Mouse (Mus musculus) bone marrow macrophage, adult 2 months (primary cell): ENCODE results near the gene 2010005H15Rik. TPM values are rescaled to one million over a fixed set of nuclear protein-coding genes. Genes with fewer than 3 reads are reported as not detected.
"Not testable (repeated sequence)": the region's sequence is repeated elsewhere in the genome, so short reads cannot be mapped to it uniquely, and the experiment has no call there.

ENCODE experiments used
- H3K27ac ChIP-seq: 2 replicates; pipeline ENCODE4 v1.5.1; 2012; ENCODE audit warnings: low read depth, low read length; ENCODE audit not compliant: insufficient read depth
- H3K4me1 ChIP-seq: 2 replicates; pipeline ENCODE4 v1.6.1; 2012; ENCODE audit warnings: low read length; ENCODE audit not compliant: control insufficient read depth, insufficient read depth
- H3K4me3 ChIP-seq: 2 replicates; pipeline ENCODE4 v1.5.1; 2012; ENCODE audit warnings: mild to moderate bottlenecking, low read length, moderate library complexity; ENCODE audit not compliant: insufficient read depth
- CTCF ChIP-seq: IDR thresholded peaks from 2 replicates; pipeline ENCODE4 v1.5.1; 2012; ENCODE audit warnings: low read depth, mild to moderate bottlenecking, low read length, moderate library complexity
- POLR2A ChIP-seq: IDR thresholded peaks from 2 replicates; pipeline ENCODE4 v1.6.1; 2012; ENCODE audit warnings: mild to moderate bottlenecking, low read depth, low read length, borderline replicate concordance
- polyA plus RNA-seq: library from polyadenylated mRNA; stranded (reverse); fragments of >200 nt; gene quantifications from 2 replicates; pipeline ENCODE4 v1.2.4, GENCODE M21; 2012; ENCODE audit not compliant: missing spikeins, insufficient read depth, insufficient read length

2010005H15Rik gene
- not detected in 2 replicates for polyA plus RNA-seq

GRCm38 (mm10) chr16:36221168-36221567, at the start of gene 2010005H15Rik:
TSS of gene 2010005H15Rik (plus strand) at chr16:36221468.
- H3K4me3 ChIP-seq = not testable (repeated sequence)

GRCm38 (mm10) chr16:36176108-36176507, 45.2 kb upstream of the 2010005H15Rik start:
- no peaks in the 10 kb centered on the region for H3K4me1 ChIP-seq
- no peak overlapping the region for H3K27ac ChIP-seq
- no peak overlapping the region for H3K4me3 ChIP-seq
- TF ChIP-seq POLR2A = no peak
- TF ChIP-seq CTCF = no peak

More at GRCm38 (mm10) chr16:36221168-36221567, at the start of gene 2010005H15Rik:
- H3K4me1 ChIP-seq, H3K27ac ChIP-seq: not testable (repeated sequence)

- TF ChIP-seq CTCF (no peak), POLR2A (no peak)
- no peaks in the 10 kb centered on the region for H3K4me1 ChIP-seq
- H3K4me3 ChIP-seq = no peak overlapping the region
- H3K27ac ChIP-seq = no peak overlapping the region
These were observed 41.4 kb upstream of the 2010005H15Rik start for GRCm38 (mm10) chr16:36179910-36180309.

GRCm38 (mm10) chr16:36183912-36184311, 37.4 kb upstream of the 2010005H15Rik start, which contains the start of gene Gm5483:
TSS of gene Gm5483 (plus strand) at chr16:36184212.
- H3K4me3 ChIP-seq, H3K27ac ChIP-seq, H3K4me1 ChIP-seq: not testable (repeated sequence)

- no peaks in the 10 kb centered on the region for H3K4me1 ChIP-seq
- H3K27ac ChIP-seq = no peak overlapping the region
- H3K4me3 ChIP-seq = no peak overlapping the region
- TF ChIP-seq CTCF (no peak), POLR2A (no peak)
These were observed 22.0 kb upstream of the 2010005H15Rik start for GRCm38 (mm10) chr16:36199226-36199625.

- H3K4me1 ChIP-seq = no peaks in the 10 kb centered on the region
- TF ChIP-seq CTCF (no peak), POLR2A (no peak)
- H3K27ac ChIP-seq = no peak overlapping the region
- H3K4me3 ChIP-seq = no peak overlapping the region
These were observed 17.4 kb upstream of the 2010005H15Rik start for GRCm38 (mm10) chr16:36203846-36204245.

GRCm38 (mm10) chr16:36205684-36206083, 15.6 kb upstream of the 2010005H15Rik start:
- not testable (repeated sequence) for H3K4me1 ChIP-seq, H3K27ac ChIP-seq, H3K4me3 ChIP-seq

- H3K4me3 ChIP-seq = no peak within 1 kb of the TSS
- no peak within 1 kb of the TSS for H3K27ac ChIP-seq
- TF ChIP-seq POLR2A (no peak), CTCF (no peak)
- no peaks in the 10 kb centered on the region for H3K4me1 ChIP-seq
These were observed 11.3 kb upstream of the 2010005H15Rik start, which contains the start of gene Gm5416 for GRCm38 (mm10) chr16:36209967-36210453. TSS of gene Gm5416 (plus strand) at chr16:36210403.

- not testable (repeated sequence) for H3K27ac ChIP-seq, H3K4me3 ChIP-seq, H3K4me1 ChIP-seq
These were observed 39.3 kb downstream of the 2010005H15Rik start for GRCm38 (mm10) chr16:36260585-36260984.

GRCm38 (mm10) chr16:36276796-36277195, 55.5 kb downstream of the 2010005H15Rik start, which contains the start of gene Stfa1:
TSS of gene Stfa1 (plus strand) at chr16:36276951.
- not testable (repeated sequence) for H3K27ac ChIP-seq, H3K4me3 ChIP-seq, H3K4me1 ChIP-seq

GRCm38 (mm10) chr16:36289140-36289539, 67.9 kb downstream of the 2010005H15Rik start:
- Histone ChIP-seq H3K4me1 (no peaks in the 10 kb centered on the region), H3K4me3 (no peak overlapping the region), H3K27ac (no peak overlapping the region)
- TF ChIP-seq POLR2A (no peak), CTCF (no peak)

Other genes with a start within 250 kb of the 2010005H15Rik start
- gene Kpna1, start 242.7 kb upstream of the 2010005H15Rik start, polyA plus RNA-seq = 23.4 and 26.4 TPM in 2 replicates
- gene Wdr5b, start 180.3 kb upstream of the 2010005H15Rik start, polyA plus RNA-seq = 5.5 and 6.9 TPM in 2 replicates
- 49.2 and 57.1 TPM in 2 replicates for gene Fam162a, start 149.9 kb upstream of the 2010005H15Rik start, polyA plus RNA-seq
- 19.6 and 33.8 TPM in 2 replicates for gene Ccdc58, start 149.8 kb upstream of the 2010005H15Rik start, polyA plus RNA-seq
- gene Csta1, start 90.2 kb upstream of the 2010005H15Rik start, polyA plus RNA-seq = not detected in 2 replicates
- not detected in 2 replicates for gene Stfa2l1, start 64.7 kb upstream of the 2010005H15Rik start, polyA plus RNA-seq
- gene Gm5483, start 37.3 kb upstream of the 2010005H15Rik start, polyA plus RNA-seq = 0.43 TPM in 1 of 2 replicates, not detected in the other
- gene Gm5416, start 11.1 kb upstream of the 2010005H15Rik start, polyA plus RNA-seq = not detected in 2 replicates
- gene Stfa1, start 55.5 kb downstream of the 2010005H15Rik start, polyA plus RNA-seq = not detected in 2 replicates
- not detected in 2 replicates for gene BC117090, start 112.9 kb downstream of the 2010005H15Rik start, polyA plus RNA-seq
- gene BC100530, start 146.3 kb downstream of the 2010005H15Rik start, polyA plus RNA-seq = not detected in 2 replicates
- not detected in 2 replicates for gene Stfa2, start 187.0 kb downstream of the 2010005H15Rik start, polyA plus RNA-seq
- not detected in 2 replicates for gene Stfa3, start 233.9 kb downstream of the 2010005H15Rik start, polyA plus RNA-seq